Mouse (Mus musculus) cerebellum, adult 9-11 months (tissue): ENCODE measurements around the gene Zcchc3.
"Not testable (repeated sequence)": the region's sequence is repeated elsewhere in the genome, so short reads cannot be mapped to it uniquely, and the experiment has no call there.

ENCODE experiments used
- DNase-seq: peaks from one replicate; pipeline ENCODE4 v3.0.0; 2022

Zcchc3 gene

DNA sequence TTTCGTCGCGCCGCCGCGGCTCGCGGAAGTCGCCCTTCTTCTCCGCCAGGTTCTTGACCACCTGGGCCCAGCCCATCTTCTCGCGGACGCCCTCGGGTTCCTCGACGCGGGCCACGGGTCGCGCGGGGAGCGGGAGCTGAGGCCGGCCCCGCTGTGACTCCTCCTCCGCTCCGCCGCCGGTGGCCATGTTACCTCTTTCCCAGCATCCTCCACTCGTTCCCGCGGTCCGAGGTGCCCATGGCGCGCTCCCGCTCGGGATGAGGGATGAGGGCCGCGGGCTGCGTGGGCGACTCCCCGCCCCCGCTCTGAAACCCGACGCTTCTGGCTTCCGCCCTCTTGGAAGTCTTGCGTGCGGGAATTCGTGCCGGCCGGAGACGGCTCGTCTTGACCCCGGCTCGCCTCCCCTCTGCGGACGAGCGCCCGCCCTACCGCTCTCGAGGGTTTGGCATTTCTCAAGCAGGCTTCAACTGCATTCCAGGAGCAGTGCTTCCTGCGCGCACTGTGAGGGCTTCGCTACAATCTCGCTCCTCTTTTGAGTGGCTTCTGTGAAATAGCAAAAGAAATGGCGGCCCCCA is at the start of gene Zcchc3:
Zcchc3 (minus strand) TSS at position 437 of the 575 bp plus-strand sequence.
- peak; percentile 91 for DNase-seq

DNA sequence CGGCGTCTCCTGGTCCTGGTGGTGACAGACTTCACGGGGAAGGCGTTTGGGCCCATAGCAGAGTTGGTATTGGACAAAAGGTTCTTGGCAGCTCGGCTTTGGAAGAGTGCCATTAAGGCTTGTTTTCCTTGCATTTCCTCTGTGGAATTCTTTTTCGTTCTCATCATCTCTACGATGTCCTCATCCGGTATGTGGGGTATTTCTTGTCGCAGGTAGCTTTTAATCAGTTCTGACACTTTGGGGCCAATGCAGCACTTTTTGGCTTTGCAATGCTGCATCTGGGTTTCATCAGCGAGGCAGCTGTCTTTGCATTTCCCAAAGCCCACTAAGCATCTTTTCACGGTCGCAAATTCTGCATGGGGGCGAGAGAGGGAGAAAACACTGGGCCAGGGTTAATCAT is 44.4 kb upstream of the Zcchc3 start:
- DNase-seq = no peak

DNA sequence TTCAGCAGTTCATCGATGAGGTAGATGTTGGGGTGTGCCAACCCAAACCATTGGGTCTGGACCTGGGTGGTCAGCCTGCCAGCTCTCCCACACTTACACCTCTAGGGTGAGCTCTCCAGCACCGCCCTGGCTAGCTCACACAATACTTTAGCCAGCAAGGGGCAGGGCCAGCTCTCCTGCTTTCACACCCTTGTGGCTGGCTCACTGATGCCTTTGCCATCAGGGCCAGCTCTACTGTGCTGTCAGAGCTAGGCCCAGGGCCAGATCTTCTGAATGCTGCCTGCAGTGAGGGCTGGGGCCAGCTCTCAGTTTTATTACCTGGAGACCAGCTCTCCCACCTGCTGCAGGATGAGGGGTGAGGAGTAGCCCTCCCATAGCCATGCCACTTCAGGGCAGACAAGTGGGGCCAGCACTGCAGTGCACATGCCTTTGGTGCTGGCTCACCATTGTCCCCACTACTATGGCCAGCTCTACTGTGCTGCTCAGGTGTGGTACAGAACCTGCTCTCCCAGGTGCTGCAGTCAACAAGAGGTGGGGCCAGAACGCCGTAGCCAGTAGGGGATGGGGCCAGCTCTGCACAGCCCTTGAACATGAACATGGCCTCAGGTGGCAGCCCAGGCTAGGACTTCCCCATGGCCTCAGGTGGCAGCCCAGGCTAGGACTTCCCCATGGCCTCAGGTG is 37.4 kb upstream of the Zcchc3 start:
- peak; percentile 38 for DNase-seq

DNA sequence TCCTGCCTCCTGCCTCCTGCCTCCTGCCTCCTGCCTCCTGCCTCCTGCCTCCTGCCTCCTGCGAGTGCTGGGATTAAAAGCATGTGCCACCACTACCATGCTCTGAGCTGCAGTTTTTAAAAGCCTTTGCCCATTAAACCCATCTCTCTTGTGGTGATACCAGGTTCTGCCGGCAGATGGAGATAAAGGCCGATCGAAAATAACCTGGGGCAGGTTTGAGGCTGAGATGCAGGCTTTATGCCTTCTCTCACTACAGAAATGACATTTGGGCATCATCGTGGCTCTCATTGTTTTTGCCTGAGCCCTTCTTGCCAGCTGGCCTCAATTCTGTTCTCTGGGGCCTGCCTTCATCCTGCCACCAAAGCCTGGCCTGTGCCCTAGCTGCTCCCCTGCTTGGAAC is 35.4 kb upstream of the Zcchc3 start:
- DNase-seq = peak; percentile 70

DNA sequence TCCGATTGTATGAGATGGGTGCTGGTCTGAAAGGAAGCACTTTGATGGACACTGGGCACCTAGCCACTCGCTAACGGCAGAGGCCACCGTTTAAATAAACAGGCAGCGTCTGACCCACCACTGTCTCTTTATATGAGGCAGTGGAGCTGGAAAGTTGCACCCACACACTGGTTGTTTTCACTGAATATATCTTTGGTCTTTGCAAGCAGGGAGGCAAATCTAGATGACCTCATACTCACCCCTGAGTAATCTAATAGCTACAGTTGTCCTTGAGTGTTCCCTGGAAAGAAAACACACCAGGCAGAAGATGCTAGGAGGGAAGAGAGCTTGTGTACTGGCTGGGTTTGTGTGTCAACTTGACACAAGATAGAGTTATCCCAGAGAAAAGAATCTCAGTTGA is 32.6 kb upstream of the Zcchc3 start:
- no peak for DNase-seq

DNA sequence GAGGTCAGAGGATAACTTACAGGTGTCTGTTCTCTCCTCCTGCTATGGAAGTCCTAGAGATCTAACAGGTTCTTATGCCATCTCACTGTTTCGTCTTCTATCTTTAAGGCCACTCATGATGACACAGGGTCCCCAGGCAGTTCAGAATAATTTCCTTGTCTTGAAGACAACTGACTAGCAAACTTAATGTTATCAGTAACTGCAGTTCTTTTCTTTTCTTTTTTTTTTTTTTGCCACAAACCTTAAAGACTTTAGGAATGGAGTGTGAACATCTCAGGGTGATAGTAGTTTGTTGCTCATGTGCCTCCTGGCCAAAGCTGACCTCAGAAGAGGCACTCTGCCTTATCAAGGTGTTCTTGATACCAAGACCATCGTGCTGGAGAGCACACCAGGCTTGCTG is 31.8 kb upstream of the Zcchc3 start:
- DNase-seq = no peak

DNA sequence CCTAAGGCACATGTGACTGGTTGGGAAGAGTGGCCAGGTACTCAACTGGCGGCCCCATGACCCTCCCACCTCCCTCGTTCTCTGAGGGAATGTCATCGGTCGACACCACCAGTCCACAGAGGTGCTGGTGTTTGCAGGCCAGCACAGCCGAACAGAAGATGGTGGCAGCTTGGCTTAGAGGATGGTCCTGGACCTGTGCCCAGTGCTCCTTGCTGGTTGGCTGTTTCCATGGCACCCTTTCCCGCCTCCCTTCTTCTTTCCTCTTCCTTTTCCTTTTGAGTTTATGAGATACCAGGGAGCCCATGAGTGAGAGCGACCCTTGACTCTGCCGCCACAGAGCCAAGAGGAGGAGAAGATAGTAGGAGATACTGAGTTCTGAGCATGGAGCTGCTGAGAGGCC is 28.5 kb upstream of the Zcchc3 start:
- DNase-seq = no peak

DNA sequence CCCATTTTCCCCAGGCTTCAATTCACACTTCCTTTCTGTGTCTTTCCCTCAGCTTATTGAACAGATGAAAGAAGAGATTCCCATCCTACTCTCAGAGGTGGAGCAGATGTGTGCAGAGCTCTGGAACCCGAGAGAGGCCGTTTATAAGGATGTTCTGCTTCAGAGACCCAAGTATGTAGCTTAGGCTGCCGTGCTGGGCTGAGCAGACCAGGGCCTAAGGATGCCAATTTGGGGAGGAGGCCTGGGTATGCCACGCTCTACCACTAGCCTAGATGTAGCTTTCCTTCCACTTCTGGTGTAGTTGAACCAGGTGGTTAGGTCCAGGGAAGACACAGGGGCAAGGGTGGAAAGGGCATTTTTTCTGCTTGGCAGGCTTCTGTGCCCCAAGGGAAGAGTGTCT is 27.5 kb upstream of the Zcchc3 start:
- no peak for DNase-seq

DNA sequence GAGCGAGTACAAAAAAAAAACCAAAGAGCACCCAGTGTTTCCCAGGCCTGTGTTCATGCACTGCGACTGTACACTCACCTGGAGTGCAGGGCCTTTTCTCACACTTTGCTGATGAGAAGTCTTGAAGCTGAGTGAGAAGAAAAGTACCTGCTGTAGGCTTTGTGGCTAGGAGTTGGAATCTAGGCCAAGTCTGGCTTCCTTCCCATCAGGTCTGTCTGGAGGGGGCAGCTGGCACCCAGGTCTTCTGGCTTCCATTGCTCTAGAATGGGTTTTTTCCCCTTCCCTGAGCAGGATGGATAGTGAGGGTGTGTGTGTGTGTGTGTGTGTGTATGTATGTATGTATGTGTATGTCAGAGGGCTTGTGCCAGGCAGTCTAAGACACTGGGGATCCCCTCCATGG is 25.0 kb upstream of the Zcchc3 start:
- no peak for DNase-seq

DNA sequence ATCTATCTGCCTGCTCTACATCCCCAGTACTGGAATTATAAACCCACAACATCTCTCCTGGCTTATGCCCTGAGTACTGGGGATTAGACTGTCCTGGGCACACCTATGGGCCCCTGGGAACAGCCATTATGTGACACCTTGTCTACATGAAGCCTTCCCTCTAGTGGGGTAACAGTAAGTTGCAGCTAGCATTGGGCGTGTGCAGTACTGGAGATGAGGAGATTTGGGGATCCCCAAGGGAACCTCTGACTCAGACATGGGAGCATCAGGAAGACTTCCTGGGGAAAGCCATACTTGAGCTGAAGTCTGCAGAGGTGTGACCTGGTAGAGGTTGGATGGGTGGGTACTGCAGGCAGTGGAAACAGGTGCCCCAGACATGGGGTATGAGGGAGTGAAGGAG is 24.1 kb upstream of the Zcchc3 start:
- DNase-seq = no peak

DNA sequence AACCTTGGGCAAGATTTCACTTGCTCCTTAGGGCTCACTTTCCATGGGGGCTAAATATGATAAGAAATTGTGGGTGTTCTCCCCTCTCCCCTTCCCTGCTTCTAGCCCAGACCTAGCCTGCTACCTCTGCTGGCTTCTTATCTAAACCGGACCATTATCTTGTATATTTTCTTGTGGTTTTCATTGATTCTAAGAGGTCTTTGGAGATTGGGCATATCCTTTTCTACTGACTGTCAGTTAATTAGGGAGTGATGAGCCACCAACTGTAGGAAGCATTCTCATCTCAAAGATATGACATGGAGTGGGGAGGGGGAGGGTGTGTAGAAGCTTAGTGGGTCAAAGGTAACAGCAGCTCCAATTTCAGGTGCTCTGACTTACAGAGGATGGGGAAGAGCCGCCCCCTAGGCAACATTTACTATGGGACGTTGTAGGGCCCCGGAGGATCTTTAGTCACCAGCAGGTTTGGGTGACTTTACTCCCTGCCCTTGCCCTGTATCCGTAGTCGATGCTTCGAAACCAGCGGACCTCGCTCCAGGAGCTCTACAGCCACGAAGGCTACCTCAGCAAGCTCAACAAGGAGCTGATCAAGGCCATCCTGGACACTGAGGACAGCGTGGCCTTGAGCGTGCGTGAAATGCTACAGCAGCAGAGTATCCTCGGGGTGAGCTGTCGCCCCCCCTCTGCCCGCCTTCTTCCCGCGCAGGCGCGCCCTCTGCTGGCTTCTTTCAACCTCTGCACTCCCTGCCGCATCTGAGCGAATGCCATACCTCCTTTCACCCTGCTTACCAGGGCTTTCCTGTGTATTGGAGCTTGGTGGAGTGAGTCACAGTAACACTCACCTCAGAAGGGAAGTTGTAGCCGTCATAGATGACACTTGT is 22.4 kb upstream of the Zcchc3 start:
- peak; percentile 85 for DNase-seq

DNA sequence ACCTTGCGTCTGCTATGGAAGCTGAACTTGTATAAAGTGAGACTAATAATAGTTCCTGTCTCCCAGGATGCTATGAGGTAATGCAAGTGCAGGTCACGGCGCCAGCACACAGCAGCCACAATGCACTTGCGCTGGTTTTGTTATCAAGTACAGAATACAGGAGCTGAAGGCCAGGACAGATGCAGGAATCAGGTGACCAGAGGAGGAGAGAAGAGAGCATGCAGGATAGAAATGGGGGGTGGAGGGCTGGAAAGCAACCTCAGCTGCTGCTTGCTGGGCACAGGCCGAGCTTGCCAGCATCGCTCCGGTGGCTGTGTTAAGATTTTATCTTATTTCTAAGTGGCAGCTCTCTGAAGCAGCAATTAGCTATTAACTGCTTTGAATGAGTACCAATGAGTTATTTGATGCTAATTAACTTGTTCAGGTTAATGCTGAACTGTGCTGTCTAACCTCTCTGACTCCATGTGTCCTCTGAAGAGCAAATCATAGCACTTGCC is 21.6 kb upstream of the Zcchc3 start:
- no peak for DNase-seq

DNA sequence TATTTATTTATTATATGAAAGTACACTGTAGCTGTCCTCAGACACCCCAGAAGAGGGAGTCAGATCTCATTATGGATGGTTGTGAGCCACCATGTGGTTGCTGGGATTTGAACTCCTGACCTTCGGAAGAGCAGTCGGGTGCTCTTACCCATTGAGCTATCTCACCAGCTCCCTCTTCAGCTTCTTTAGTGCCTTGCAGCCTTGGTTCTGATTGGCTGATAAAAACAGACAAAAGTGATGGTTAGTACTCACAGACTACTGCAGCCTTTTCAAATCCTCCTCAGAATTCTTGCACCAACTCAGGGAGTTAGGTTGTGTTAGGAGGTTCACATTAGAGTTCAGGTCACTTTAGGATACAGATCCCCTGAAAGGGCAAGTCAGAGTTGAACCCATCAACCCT is 13.7 kb upstream of the Zcchc3 start:
- DNase-seq = not testable (repeated sequence)

DNA sequence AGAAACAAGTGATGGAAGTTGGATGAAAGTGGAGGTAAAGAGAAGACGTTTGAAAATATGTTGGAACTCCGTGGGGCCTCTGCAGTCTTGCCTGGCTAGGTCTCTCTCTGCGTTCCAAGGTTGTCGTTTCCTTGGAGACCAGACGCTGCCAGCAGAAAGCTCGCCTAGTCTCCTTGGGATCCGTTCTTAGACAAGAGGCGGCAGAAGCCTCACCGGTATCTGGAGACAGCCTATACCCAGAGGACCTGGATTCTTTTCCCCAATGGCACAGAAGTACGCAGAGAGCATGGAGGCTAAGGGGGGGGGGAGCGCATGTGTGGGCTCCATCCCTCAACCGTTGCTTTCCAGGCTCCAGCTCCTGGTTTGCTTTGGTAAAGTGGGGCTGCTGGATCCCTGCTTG is 12.7 kb upstream of the Zcchc3 start:
- no peak for DNase-seq

DNA sequence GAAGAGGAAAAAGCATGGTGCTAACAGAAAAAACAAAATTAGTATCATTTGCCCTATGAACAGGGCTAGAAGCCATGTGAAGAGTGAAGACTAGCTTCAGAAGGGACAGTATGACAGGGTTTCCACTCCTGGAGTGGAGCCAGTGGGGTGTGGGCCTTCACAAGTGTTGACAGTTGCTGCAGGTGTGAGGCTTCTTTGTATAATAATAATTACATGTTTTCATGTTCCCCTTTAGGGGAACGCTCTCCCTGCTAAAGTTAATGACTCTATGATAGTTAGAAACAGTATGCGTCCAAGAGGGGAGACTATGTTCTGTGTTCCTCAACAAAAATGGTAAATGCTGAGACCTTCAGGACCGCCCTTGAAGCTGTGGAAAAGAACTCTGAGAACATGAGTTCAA is 959 bp upstream of the Zcchc3 start:
- DNase-seq = no peak

DNA sequence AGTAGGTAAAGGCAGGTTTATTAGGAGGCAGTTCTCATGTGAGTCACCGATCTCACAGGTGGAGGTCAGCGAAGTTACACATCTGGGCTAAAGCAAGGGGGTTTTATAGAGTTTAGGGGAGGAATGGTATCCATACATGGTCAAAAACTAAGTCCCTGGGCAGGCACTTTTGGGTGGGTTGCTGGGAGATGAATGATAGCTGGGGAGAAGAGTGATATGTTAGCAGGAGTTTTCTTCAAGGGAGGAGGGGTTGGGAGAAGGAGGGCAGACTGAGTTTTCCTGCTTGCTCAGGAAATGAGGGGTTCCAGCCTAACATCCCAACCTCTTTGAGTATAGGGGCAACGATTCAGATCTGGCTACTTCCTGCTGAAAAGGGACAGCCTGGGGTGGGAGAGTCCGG is 460 bp upstream of the Zcchc3 start, which contains the start of gene 6820408C15Rik:
6820408C15Rik (plus strand) TSS at position 301 of the 400 bp plus-strand sequence.
- DNase-seq = no peak

DNA sequence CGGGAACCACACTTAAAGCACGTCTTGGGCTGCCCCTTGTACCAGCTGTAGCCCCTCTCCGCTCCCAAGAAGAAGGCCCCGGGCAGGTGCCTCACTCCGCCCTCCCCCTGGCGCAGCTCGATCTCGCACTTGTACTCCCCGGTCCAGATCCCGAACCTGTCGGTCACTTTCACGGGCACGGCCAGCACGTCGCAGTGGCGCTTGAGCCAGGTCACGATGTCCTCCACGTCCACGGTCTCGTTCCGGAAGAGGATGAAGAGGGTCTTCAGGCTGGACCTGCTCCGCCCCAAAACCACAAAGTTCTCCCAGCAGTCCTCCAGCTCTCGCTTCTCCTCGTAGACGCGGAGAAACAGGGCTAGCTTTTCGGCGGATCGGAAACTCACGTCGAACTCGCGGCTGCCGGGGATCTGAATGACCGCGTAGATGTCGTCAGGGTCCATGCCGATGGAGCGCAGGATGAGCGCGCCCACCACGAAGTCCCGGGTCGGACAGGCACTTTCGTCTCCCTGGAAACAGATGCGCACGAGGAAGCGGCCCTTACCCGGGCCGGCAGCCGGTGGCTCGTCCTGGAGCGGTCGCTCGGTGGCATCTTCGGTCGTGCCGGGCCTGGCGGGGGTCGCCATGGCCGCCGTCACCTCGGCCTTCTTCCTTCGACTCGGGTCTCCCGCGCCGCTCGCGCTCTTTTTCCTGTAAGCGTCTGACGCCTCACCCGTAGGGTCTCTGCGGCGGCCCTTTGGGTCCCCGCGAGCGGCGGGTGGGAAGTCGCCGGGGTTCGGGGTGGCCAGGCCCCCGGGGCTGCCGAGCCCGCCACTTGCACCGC is 852 bp downstream of the Zcchc3 start:
- peak; percentile 64 for DNase-seq

DNA sequence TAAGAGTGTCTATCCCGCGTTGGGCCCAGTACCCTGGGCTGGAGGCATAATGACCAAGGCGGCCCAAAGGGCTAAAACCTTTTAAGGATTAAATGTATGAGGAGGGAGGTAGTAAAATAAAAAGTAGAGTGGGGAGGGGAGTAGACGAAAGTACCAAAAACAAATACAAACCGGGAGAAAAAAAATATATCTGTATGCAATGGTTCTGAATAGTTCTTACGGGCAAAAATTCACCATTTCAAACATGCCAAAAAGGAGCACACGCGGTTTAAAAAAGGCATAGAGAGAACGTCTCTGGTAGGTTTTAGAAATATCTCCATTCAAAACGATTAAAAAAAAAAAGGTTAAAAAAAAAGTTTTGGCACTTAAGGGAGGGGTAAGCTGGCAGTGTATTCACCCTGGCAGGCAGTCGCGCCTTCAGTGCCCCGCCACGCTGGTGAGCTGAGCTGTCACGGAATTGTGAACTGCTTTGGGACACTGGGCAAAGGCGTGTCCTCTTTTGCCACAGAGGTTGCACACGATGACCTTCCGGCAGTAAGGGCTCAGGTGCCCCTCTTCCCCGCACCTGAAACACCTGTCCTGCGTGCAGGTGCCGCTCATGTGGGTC is 1.6 kb downstream of the Zcchc3 start:
- DNase-seq = no peak

DNA sequence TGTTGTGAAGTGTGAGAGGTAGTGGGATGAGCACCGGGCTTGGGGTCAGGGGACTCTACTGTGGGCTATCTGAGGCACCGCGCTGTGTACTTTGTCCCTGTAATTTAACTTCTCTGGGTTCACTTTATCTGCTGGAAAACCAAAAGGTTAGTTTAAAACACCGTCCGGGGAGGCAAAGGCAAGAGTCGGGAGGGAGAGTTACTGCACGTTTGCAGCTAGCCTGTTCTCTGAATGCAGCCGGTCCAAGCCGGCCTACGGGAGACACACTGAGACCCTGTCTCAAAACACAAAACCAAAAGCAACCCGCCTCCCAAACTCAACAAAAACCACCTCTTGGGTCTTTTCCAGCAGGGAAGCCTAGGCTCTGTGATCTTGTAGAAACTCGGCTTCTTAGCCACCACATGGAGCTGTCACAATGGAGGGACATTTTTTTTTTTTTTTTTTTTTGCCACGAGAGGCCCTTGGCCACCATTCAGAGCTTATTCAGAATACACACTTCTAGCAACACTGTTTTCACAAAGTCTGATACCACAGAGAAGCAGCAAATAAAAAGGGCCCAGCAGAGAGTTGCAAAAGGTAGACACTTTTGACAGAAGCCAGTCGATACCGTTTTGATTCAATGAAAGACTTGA is 2.2 kb downstream of the Zcchc3 start:
- peak; percentile 43 for DNase-seq

DNA sequence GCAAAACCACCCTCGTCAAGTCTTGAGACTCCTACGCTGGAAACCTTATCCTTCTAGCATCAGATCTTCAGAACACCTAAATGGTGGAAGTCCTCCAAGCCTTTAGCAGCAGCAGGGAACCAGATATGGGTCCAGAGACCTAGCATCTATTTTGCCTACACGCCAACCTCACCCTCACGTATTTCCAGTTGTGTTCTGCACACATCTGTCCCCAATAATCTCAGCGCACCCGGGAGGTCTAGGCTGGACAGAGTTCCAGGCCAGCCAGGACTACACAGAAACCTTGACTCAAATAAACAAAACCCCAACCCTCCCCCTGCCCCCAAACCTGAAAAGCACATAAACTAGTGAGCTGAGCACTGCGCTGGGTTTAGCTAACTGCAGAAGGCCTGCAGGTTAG is 3.4 kb downstream of the Zcchc3 start:
- peak; percentile 38 for DNase-seq

DNA sequence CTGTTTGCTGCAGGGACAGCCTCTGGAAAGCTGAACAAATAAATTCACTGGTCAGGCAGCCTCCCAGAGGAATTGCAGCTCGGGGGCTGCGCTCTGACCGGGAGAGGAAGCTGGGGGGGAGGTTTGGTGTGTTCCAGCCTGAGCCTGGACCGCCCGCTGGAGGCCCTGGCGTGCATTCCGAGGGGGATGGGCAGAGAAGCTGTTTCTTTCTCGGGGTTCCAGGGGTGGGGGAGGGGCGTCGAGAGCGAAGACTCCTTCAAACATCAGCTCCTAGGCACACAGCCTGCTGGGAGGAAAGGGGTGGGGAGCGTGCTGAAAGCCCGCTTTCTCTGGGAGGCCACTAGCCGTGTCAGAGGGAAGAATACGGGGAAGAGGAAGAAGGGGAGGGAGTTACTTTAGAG is 3.9 kb downstream of the Zcchc3 start:
- DNase-seq = peak; percentile 77

DNA sequence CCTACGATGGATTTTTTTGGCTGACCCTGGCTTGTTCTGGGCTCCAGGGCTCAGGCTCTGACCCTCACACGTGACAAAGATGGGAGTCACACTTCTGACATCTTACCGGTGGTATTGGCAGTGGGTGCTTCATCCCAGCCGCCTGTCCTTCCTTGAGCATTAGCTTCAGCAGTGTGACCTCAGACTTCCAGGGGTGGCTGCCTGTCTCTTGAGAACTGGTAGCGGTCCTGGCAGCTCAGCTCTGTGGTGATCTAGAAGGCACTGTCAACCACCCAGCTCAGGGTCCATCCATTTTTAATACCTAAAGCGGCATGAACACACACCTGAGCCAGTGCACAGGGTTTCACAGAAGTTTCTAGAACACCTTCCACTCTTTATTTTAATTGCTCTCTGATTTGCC is 5.0 kb downstream of the Zcchc3 start:
- peak; percentile 30 for DNase-seq
